Mouse (Mus musculus) kidney, adult 8-10 months (tissue): ENCODE measurements around the gene Oat.

ENCODE experiments used
- DNase-seq, 2 experiments: peaks; one replicate each; pipeline ENCODE4 v3.0.0; 2022

Oat gene

GRCm38 (mm10) chr7:132589610-132590009 lies 13.4 kb upstream of the Oat start:
- DNase-seq = peak; percentile 9 to 37

DNA sequence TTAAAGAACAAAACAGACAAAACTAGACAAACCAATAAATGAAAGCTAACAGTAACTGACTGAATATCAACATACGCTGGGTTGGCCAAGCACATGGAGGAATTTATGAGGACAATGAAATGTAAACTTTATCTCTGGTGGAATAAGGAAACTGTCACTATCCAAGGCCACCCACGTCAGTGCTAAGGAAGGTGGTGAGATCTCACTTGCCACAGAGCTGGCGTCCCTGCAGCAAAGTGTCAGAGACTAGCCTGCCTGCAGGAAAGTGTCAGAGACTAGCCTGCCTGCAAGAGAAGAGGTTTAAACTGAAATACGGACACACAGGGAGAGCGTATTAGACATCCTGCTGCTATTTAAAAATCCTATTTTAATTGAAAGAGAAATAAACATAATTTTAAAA lies 11.0 kb upstream of the Oat start:
- DNase-seq = no peak

- no peak for DNase-seq
Measured at GRCm38 (mm10) chr7:132585695-132586491, 9.7 kb upstream of the Oat start.

DNA sequence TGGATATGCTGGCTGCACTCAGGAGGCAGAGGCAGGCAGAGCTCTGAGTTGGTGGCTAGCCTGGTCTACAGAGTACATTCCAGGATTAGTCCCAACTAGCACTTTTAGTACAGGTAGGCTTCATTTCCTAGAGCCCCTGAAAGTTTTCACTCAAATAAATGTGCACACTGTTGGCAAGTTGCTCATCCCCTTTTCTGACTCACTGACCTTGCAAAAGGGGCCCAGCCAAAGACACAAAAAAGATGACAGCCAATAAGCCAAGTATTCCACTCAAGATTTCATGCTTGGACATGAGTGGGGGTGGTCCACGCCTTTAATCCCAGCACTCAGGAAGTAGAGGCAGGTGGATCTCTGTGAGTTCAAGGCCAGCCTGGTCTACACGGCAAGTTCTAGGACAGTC lies 5.2 kb upstream of the Oat start:
- DNase-seq = no peak

GRCm38 (mm10) chr7:132580511-132580910 lies 4.3 kb upstream of the Oat start:
- no peak for DNase-seq

- no peak for DNase-seq
Measured at GRCm38 (mm10) chr7:132576891-132577290, 693 bp upstream of the Oat start.

GRCm38 (mm10) chr7:132575623-132576022 lies 575 bp downstream of the Oat start:
- peak; percentile 72 to 82 for DNase-seq

DNA sequence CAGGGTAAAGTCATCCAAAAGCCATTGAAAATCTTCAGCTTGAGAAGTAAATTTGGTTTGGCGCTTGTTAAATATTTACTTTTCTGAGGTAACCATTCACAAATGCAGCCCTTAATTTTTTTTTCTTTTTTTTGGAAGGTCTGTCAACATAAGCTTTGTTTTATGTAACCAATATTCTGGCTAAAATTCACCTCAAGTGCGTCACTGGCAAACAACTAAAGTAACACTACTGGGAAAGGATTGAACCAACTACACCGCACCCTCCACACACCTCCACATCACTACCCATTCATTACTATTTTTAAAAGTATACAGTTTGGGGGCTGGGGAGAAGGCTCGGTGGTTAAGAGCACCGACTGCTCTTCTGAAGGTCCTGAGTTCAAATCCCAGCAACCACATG lies 1.6 kb downstream of the Oat start:
- peak; percentile 15 to 75 for DNase-seq

DNA sequence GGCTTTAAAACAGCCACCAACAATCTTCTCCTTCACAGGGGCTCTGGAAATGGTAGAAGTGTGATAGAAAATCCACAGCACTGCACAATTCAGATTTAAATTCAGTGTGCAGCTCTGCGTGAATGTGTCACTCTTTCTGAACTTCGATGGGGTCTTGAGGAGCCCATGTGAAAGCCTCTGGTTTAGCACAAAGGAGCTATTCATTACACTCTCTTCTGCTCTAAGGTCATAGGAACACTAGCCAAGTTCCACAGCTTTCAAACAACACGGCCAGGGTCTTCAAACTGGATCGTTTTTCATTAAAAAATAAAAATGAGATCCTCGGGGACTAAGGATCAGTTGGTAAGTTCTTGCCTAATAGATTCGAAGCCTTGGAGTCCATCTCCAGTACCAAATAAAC lies 3.0 kb downstream of the Oat start:
- DNase-seq = no peak

GRCm38 (mm10) chr7:132572738-132573137 lies 3.5 kb downstream of the Oat start:
- DNase-seq = no peak

GRCm38 (mm10) chr7:132571481-132571880 lies 4.7 kb downstream of the Oat start:
- DNase-seq = peak; percentile 84 to 88

- peak; percentile 84 to 91 for DNase-seq
Measured at GRCm38 (mm10) chr7:132570071-132570470, 6.1 kb downstream of the Oat start.

- no peak for DNase-seq
Measured at GRCm38 (mm10) chr7:132568817-132569216, 7.4 kb downstream of the Oat start.

- peak; percentile 60 to 68 for DNase-seq
Measured at GRCm38 (mm10) chr7:132565831-132566230, 10.4 kb downstream of the Oat start.

GRCm38 (mm10) chr7:132559138-132559766 lies 16.9 kb downstream of the Oat start:
- DNase-seq = no peak

GRCm38 (mm10) chr7:132558141-132558736 lies 18.0 kb downstream of the Oat start:
- DNase-seq = no peak

DNA sequence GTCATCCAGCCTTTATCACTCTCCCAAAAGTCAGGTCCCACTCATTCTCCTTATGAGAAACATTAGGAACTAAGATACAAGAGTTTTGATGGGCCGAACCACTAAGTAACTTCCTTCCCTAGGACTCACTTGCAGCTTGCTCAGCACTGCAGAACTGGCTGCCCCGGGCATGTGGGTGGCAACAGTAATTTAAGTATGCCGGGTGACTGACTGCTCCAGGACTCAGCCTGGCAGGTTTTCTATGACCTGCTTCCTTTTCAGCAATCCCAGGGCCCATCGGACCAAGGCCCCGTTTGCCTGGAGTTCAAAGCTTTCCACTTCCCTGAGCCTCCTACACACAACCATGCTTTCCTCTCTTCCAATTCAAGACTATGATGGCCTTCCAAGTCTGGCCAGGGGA lies 19.6 kb downstream of the Oat start:
- DNase-seq = peak in 1 of 2 experiments; percentile 15

GRCm38 (mm10) chr7:132555911-132556310 lies 20.3 kb downstream of the Oat start:
- DNase-seq = no peak

DNA sequence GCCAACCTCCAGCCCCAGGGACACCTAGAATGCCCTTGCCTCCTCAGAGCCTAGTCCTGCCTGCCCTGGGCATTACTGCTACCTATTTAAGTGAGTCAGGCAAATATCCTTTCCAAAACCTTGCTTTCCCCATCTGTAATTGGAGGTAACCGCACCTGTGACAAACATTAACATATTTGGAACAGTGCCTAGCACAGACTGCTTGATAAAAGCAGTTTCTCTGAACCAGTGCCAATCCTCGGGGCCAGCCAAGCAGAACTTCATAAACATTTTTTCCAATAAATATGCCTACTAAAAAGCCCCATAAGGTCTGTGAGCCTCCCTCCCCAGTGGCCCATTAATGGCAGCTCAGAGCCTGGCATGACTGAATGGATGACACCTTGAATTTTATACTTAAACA lies 22.1 kb downstream of the Oat start:
- peak; percentile 45 to 69 for DNase-seq

DNA sequence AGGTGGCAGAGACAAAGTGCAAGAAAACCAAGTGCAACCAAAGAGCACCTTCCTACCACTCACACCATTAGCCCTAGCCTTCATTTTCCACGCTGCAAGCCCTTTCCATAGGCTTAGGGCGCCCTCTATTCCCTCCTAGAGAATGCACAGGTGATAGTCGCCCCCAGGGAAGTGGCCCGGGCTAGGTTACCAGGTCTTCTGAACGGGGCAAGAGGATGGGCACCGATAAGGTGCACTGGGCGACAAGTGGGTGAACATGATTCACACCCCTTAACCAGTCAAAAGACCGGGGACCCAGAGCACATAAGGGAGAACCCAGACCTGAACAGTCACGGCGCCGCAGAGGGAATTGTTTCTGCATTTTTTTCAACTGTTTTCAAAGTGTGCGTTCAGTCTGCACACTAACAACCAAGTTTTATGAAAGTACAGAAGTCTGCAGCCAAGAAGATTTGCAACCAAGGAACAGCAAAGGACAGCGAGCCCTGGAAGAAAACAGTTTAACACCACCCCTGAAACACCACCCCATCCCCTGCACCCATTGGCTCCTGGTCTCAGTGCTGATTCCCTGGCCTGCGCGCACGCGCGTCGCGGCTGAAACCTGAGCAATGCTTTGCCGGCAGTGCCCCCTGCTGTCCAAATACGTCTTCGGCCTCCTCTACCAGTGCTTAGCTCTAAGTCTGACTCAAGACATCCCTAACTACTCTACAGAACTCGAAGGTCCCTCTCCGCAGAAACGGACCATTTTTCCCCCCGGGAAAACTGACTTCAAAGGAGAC lies 24.7 kb downstream of the Oat start:
- DNase-seq = peak; percentile 94 to 96

- DNase-seq = no peak
Measured at GRCm38 (mm10) chr7:132547126-132547525, 29.1 kb downstream of the Oat start.

DNA sequence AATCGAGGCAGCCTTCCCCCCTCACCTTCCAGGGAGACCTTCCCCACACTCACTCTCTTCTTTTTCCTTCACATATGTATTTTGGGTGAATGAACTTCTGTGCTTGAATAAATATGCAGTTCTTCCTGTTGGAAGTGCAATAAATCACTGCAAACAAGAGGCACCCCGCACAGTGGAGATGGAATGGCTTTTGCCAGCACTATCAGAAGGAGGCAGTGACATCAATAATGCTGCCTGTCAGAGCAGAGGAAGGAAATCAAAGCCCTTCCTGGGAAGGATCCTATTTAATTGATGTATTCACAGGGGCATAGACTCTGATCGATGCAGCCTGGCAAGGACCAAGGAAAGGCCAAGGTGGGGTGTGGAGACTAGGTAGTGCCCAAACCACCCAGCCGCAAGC lies 33.8 kb downstream of the Oat start:
- DNase-seq = no peak

DNA sequence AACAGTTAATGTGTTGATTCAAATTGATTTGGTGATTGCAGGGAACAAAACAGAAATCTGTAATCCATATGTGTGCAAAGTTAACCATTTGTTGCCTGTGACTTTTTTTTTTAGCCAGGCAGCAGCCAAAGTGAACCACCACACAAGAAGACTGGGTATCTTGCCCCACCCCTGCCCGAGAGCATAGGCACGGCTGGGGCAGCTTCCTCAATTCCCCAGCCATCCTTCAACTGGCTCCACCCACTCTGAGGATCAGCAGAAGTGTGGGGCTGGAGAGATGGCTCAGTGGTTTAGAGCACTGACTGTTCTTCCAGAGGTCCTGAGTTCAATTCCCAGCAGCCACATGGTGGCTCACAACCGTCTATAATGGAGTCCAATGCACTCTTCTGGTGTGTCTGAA lies 34.6 kb downstream of the Oat start:
- DNase-seq = no peak
